Mouse (Mus musculus) right cerebral cortex, postnatal 10 days (tissue): ENCODE measurements around the gene Gm13030.
A peak's percentile ranks its signal among the peaks of the same experiment; 100 is the strongest.
"Not testable (repeated sequence)": the region's sequence is repeated elsewhere in the genome, so short reads cannot be mapped to it uniquely, and the experiment has no call there.

Source experiments
- DNase-seq, 2 experiments: peaks; one replicate each; pipeline ENCODE4 v3.0.0; 2021; ENCODE audit warnings: low spot score in 2 of 2

Gm13030 gene

DNA sequence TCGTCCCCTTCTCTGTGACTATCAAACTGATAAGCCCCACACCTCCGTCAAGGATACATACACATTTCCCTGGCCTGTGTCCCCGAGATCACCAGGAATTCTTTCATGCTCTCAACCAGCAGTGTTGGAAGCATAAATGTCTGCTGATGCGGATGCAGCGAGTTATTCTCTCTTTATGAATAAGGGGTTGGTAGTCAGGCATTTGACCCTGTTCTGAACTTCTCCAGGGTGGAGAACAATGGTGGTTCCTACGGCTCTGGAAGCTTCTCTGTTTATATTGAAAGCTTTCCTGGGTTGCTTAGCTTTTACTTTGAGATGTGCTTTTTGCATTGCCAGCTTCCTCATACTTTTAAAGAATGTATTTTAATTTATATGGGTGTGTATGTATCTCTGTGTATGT lies at the start of gene Gm13030:
TSS of gene Gm13030 (minus strand) at position 101 of the 400 bp plus-strand sequence.
- no peak for DNase-seq

- peak; percentile 94 to 96 for DNase-seq
Measured at GRCm38 (mm10) chr4:138922131-138922459, 48.3 kb upstream of the Gm13030 start.

DNA sequence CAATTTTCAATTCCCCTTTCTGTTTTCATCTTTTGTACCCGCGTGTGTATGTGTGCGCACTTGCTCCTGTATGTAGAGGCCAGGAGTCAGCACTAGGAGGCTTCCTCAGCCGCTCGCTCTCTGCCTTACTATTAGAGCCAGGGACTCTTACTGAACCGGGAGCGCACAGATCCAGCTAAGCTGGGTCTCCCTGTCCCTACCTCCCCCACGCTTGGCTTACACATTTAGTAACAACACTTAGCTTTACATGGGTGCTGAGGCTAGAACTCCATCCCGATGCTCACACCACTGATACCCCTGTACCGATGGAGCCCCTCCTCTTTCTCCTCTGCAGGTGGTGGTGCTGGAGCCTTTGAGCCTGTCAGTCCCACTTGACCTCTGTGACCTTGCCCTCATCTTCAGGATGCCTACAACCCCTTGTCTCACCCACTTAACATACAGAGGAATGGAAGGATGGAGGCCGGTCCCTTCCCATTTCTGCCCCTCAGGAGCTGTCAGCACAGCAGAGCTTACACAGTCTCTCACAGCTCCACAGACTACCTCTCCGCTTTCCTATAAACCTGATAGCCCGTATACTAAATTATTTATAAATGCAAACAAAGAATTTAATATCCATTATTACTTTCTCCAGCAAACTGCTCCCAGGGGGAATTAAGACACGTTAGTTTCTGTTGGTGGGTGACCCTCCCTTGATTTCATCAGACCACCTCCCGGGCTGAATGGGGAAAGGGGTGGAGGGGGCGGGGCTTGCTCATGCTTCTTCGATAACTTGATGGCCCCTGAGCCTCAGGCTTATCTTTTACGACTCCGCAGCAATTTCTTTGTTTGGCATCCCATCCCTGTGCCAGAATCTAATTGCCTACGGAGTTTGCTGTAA lies 47.7 kb upstream of the Gm13030 start:
- DNase-seq = no peak

DNA sequence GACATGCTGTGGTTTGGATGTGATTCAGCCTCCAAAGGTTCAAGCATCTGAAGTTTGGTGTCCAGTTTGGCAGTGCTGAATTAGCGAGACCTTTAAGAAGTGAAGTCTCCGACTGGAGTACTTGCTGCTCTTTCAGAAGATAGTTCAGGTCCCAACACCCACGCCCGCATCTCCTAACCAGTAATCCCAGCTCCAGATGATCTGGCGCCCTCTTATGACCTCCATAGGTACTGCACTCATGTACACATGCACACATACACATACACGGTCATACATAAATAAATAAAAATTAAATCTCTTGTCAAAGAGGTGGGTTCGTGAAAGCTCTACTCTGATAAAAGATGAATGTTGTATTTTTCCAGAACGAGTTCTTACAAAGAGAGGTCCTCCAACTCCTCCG lies 43.5 kb upstream of the Gm13030 start:
- DNase-seq = no peak

DNA sequence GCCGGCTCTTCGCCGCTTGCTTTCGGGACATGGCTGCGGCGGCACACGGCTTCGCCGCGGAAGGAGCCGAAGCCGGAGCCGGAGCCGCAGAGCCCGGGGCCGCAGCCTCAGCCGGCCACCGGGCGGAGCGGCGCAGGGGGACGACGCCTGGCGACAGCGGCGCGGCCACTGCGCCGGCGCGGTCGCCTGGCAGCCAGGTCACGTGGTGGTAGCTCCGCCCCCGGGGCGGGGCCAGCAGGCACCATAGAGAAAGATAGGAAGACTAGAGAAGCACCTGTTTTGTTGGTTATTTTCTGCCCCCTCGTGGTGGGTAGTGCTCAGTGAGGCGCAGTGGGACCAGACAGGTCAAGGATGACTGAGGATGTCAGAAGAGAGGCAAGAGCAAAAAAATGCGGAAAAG lies 40.0 kb upstream of the Gm13030 start, which contains the start of gene Otud3:
TSS of gene Otud3 (minus strand) at position 149 of the 400 bp plus-strand sequence.
- peak; percentile 95 to 96 for DNase-seq

GRCm38 (mm10) chr4:138913141-138913787 lies 39.5 kb upstream of the Gm13030 start:
- DNase-seq = peak in 1 of 2 experiments; percentile 60

- no peak for DNase-seq
Measured at GRCm38 (mm10) chr4:138905624-138906337, 32.0 kb upstream of the Gm13030 start.

DNA sequence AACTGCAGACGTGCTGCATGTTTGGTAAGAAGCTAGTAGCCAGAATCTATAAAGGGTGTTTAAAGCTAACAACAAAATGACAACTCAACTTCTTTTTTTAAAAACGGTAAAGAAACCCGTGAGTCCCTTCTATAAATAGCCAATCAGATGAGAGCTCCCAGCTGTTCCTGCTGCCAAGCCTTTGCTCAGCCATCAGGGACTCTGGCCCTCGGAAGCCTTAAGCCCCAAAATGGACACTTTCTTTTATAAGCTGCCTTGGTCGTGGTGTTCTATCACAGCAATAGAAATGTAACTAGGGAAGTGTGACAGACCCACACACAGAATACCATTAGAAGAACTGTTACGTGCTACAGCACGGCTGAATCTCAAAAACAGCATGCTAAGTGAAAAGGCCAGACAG lies 25.6 kb upstream of the Gm13030 start:
- DNase-seq = no peak

DNA sequence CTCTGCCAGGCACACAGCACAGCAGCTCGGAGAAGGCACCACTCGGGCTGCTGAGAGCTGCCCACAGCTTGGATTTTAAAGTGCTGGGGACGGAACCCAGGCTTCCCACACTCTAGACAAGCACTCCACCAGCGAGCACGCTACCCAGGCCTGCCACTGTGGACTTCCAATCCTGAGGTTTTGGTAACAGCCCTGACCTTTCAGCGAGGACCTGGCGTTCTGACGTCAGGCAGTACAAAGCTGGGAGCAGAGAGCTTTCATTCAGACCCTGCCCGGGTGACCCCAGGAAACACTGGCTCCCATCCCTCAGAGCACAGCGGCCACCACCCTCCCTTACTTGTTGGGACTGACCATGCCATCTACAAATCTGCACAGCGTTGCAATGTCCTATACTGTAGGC lies 20.0 kb upstream of the Gm13030 start:
- not testable (repeated sequence) for DNase-seq

- DNase-seq = no peak
Measured at GRCm38 (mm10) chr4:138892655-138893054, 18.9 kb upstream of the Gm13030 start.

- no peak for DNase-seq
Measured at GRCm38 (mm10) chr4:138889635-138890034, 15.9 kb upstream of the Gm13030 start.

DNA sequence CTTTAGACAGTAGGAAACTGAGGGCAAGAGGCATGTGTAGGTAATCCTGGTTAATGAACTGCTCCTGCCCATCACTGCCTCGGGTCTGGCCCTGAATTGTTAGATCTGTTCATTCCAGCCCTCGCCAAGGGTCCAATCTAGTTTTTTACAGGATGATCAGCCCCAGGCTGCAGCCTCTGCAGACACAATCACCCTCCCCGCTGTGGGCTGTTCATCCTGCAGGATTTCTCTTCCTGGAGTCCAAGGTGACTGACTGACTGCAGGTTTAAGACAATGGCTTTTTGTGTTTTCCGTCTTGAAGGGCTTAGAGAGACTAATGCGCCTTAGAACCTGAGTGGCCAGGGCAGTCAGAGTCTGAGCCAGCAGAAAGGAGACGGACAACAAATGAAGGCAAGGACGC lies 15.4 kb upstream of the Gm13030 start:
- no peak for DNase-seq

DNA sequence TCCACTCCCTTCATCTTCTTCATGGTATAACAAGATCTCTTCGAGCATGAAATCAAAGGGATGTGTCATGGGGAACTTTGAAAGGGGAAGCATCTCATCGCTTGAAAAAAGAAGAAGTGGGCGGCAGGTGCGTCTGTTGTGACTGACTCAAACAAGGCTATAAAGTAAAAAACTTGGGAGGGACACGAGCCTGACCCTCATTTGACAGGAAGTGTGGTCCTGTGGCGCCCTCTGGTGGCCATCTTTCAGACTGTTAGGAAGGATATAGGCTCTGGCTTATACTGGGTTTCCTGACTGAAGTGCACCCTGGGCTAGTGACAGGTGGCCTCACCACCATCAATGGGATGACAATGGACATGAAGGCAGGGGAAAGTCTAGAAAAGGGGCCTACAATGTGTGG lies 10.5 kb upstream of the Gm13030 start:
- DNase-seq = peak; percentile 89 to 93

DNA sequence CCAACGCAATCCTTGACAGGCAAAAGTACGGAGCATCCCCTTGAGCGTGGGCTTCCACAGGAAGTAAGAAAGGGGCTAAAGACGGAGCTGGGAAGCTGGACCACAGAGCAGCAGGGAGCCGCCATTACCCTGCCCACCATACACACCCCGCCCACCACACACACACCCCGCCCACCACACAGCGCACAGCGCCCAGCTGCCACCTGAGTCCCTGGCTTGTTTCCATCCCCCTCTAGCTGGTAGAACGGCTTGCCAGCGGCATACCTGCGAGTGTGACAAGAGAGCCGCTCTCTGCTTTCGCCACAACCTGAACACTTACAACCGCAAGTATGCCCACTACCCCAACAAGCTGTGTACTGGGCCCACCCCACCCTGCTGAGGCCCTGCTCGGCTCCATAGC lies 8.4 kb upstream of the Gm13030 start:
- no peak for DNase-seq

DNA sequence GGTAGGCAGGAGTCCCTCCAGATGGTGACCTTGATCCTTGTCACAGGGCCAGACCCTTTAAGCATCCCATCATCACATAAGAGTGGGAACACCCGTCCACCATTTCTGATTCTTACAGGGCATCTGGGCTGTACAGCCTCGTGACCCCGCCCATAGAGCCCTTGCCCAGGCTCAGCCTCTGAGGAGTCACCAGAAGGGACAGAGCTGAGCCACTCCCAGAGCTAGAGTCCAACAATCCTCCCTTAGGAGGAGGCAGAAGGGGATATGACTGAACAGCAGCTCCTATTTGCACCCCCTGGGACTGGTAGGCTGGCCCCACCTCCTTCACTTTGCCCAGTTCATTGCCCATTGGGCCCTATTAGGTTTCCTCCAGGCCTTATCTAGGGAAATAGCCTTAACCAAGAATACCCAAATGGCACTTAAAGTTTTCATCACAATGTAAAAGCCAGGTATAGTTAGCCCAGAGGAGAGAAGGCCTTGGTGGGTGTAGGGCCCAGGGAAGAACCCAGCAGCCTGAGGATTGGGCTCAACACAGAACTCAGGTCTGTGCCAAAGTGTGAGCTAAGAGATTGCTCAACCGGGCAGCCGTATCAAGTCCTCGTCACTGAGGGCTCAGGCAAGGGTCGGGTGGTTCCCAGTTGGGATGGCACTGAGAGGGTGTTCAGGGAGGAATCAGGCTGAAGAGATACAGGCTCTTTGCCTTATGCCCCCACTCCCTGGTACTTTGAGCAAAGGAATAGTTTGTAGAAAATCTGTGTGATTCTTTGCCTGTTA lies 7.2 kb upstream of the Gm13030 start:
- DNase-seq = no peak

GRCm38 (mm10) chr4:138879808-138880207 lies 6.0 kb upstream of the Gm13030 start:
- no peak for DNase-seq

GRCm38 (mm10) chr4:138878783-138879182 lies 5.0 kb upstream of the Gm13030 start:
- DNase-seq = no peak

DNA sequence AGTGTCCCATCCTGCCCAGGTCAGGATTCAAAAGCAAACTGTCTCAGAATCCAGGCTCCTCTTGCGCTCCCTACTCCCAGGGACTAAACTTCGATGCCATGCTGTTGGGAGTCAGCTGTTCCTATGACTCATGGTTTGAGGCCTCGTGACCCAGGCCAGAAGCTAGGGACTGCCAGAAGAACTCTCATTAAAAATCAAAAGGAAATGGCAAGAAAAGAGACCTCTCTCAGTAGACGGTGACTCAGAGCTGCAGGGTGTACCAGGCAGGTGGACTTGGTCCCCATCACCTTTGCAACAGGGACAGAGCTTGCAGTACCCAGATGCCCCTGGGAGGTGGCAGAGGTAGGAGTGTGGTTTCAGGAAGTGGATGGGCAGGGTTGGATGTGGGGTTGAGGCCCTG lies 4.0 kb upstream of the Gm13030 start, which contains the start of gene Pla2g2e:
TSS of gene Pla2g2e (plus strand) at position 212 of the 400 bp plus-strand sequence.
- no peak for DNase-seq

DNA sequence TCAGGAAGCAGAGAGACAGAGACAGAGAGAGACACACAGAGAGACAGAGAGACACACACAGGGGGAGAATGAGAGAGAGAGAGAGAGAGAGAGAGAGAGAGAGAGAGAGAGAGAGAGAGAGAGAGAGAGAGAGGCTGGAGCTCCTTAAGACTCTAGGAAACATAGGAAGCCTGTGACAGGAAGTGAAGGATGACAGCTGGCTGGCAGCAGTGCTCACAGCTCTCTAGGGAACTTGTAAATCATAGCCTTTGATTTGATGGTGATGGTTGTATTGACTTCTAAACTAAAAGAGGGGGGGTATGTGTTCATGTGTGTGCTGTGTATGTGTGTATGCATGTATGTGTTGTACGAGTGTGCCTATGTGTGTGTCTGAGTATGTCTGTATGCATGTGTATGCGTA lies 2.2 kb upstream of the Gm13030 start:
- DNase-seq = no peak

DNA sequence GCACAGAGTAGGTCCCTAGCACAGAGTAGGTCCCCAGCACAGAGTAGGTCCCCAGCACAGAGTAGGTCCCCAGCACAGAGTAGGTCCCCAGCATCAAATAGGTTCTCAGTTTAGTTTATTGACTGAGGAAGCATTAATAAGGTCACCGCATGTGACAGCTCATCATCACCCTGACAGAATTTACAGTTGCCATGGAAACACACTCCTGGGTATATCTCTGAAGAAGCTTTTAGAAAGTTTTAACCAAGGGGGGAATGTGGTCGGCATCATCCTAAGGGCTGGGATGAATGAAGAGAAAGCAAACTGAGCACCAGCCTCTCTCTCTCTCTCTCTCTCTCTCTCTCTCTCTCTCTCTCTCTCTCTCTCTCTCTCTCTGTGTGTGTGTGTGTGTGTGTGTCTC lies 1.5 kb upstream of the Gm13030 start:
- not testable (repeated sequence) for DNase-seq

GRCm38 (mm10) chr4:138868666-138869065 lies 5.1 kb downstream of the Gm13030 start:
- DNase-seq = no peak

GRCm38 (mm10) chr4:138866413-138866812 lies 7.4 kb downstream of the Gm13030 start:
- peak; percentile 80 to 84 for DNase-seq
